Mouse (Mus musculus) T-helper 1 cell (primary cell): ENCODE data around the gene Elmo1.

ENCODE experiments used
- in situ Hi-C: fragments of 300-600 bp; cut with MboI, MseI; formaldehyde crosslinking; loops from one replicate; pipeline ENCODE4 v1.15.1; 2025; ENCODE audit warnings: high pct_unique_total_duplicates

The Elmo1 gene

GRCm38 (mm10) chr13:20516096-20516495 is 425.7 kb downstream of the Elmo1 start:
- in situ Hi-C loops = no loop called here

DNA sequence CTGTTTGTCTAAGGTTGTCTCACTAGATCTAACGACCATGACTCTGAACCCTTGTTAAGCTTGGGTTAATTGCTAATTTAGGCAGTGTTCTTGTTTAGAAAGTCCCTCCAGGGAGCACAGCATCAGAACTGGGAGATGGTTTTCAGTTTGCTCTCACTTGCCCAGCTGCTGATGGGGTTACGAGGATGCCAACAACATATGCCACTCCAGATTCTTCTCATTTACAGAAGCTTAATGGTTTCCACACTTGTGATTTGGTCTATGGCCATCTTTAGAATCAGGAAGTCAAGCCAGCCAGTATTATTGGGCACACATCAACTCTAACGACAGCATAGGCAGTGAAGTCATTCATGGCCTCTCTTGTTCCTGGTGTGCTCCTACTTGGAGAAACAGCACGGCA is 427.3 kb downstream of the Elmo1 start:
- in situ Hi-C loops = no loop called here

- in situ Hi-C loops = no loop called here
Measured at GRCm38 (mm10) chr13:20521492-20521891, 431.1 kb downstream of the Elmo1 start.

DNA sequence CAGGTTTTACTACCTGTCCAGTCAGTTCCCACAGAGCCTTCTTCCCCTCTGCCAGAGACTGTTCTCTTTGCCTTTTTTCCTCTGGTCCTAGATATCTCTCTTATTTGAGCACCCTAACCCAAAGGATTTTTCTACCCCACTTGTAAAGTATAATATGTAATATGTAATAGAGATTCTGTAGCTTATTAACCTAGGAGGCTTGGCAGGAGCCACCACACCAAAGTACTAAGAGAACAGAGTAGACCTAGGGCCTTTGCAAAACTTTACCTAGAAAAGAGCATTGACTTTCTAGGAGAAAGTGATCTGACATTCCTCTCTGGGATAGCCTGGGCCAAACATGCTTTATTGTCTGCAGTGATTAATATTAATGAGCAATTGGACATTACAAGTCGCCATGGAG is 433.3 kb downstream of the Elmo1 start:
- in situ Hi-C loops = no loop called here

DNA sequence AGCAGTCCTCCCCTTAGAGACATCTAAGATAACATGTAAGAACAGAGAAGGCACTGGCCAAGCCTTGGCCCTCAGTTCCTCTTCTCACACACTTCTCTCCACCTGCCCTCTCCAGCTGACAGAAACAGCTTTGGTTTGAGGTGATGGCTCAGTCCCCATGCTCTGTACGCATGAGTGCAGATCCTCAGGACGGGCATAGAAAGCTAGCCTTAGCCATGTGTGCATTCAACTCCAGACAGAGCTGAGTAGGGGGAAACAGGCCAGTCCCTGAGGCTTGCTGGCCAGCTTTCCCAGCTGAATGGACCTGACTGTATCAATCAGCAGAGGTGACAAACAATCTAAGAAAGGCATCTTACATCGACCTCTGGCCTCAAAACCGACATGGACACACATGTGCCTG is 435.4 kb downstream of the Elmo1 start:
- in situ Hi-C loops = no loop called here

DNA sequence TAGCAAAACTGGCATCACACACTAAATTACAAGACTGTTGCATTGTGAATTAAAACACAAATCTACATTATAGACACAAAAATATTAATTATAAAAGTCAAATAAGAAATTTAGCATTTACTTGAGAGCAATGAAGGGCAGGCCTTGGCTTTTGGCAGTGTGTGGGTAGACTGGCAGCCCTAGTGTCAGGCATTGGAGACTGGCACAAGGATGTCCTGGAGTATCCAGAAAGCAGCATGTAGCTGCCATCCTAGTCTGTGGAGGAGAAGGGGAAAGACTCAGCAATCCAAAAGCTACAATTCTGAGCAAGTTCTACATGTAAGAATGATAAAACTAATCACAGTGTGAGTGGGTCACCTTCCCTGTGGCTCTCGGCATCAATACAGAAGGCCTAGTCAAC is 446.7 kb downstream of the Elmo1 start:
- in situ Hi-C loops = no loop called here

DNA sequence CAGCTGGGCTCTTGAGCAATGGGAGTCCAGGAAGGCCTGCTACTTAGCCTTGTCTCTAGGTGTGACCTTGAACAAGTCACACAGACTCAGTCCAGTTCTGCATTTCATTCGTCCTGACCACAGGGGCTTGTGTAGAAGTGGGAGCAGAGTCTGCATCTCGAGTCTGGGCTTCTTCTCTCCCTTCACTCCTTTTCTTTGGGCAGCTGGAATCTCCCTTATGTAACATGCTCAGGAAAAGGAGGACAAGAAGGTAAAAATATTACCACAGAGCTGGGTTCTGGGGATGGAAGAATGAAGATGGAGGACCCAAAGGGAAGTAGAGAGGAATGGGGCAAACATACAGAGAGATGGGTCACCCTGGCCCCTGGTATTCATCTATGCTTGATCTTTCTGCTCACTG is 447.1 kb downstream of the Elmo1 start:
- in situ Hi-C loops = no loop called here

DNA sequence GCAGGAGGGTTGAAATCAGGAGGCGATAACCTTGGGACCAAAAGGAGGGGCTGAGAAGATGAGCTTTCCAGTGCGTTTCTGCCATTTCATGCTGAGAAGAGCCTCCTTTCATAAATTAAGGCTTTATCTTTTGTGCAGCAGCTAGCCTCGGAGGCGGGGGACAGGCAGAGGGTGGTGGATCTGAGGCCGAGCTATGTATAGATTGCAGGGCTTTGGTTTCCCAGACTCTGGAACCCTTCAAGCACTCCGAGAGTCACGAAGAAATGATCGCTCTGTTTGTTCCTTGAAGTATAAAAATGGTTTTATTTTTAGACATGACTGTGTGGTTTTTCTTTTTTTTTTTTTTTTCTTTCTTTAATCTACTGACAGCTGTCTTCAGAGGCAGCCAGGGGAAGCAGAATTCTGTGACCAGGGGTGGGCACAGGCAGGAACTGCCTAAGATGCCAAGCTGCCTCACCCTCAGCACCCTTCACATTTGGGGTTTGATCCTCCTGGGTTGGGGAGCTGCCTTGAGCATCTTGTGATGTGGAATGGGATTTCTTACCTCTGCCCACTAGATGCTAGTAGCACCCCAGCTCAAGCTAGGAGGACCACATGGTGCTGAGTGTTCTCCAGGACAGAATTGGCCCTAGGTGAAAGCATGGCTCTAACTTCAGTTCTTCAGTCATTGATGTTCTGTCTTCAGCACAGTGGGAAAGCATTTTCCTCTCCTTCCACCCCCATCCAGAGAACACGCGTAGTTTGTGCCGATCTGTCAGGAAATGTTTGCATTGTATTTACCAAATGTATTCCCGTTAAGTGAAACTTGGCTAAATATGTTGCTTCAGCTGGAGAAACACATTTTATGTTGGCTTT is 448.0 kb downstream of the Elmo1 start:
- in situ Hi-C loops = no loop called here

GRCm38 (mm10) chr13:20539631-20540030 is 449.2 kb downstream of the Elmo1 start:
- in situ Hi-C loops = no loop called here

DNA sequence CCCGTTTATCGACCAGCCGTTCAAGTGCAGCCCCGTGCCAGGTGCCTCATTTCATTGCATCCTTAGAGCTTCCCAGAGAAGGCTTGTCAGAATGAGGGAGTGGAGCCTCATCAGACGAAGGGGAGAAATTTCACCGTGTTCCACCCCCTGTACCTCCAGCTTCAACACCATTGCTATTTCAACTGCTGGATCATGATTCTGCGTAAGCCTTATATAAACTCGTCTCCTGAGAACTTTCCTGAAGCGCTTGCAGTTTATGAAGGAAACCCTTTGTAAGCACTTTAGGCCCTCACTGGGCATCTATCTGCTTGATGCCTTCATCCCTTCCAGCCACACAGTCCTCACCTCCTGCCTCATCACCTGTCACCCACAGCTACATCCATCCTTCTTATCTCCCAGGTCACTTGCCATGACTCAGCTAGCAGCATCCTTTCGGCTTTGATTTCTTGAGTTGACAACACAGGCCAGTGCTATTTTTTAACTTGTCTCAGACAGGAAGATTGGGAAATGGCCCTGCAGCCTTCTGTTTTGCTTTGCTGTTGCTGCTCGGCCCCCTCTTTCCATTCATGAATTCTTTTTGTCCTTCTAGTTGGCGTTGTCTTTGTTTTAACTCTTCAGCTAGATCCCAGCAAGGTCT is 456.3 kb downstream of the Elmo1 start:
- in situ Hi-C loops = no loop called here

- in situ Hi-C loops = no loop called here
Measured at GRCm38 (mm10) chr13:20549983-20550382, 459.6 kb downstream of the Elmo1 start.

DNA sequence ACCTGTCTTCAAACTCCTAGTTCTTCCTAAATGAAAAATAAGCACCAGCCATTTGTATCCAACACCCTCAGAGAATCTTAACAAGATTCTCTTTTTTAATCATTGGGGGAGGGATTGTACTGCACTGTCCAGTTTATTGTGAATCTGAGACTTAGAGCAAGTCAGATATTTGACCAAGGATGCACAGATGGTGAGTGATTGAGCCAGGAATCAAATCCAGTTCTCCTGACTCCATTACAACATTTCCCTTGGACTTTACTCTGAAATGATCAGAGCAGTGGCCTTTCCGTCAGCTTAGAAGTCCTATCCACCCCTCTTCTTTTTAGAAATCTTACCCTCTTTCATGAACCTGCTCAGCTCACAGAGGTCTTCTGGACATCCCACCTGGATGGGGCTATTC is 461.2 kb downstream of the Elmo1 start:
- in situ Hi-C loops = no loop called here

- in situ Hi-C loops = no loop called here
Measured at GRCm38 (mm10) chr13:20555853-20556452, 465.6 kb downstream of the Elmo1 start.

DNA sequence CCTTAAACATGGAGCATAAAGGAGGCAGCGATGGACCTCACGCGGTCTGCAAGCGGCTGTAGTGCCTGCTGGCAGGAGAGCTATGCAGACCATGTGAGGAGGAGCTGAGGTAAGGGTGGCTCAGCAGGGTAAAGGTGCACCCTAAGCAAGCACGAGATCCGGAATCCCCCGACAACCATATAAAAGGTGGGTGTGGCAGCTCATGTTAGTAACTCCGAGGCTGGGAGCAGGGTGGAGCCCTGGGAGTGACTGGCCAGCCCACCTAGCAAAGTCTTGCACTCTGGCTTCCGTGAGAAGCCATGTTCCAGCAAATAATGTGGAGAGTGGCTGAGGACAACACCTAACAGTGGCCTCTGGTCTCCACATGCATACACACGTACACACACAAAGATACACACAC is 466.3 kb downstream of the Elmo1 start:
- in situ Hi-C loops = no loop called here

DNA sequence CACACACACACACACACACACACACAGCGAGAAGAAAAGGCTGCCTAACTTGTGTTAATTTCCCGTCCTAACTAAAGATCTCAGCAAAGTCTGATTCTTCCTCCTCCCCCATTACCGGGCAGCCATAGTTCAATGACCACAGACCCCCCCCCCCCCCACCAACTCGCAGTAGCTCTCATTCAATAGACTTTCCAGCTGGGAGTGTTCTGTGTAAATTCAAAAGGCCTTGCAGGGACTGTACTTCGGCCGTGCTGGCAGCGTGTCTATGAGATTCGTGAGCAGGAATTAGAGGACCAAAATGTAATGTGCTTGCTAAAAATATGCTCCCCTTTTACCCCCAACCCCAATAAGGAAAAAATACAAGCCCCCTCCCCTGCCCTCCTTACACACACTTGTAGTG is 466.8 kb downstream of the Elmo1 start:
- in situ Hi-C loops = no loop called here

GRCm38 (mm10) chr13:20558376-20558775 is 468.0 kb downstream of the Elmo1 start:
- in situ Hi-C loops = no loop called here

- in situ Hi-C loops = no loop called here
Measured at GRCm38 (mm10) chr13:20564414-20564813, 474.0 kb downstream of the Elmo1 start.

- in situ Hi-C loops = no loop called here
Measured at GRCm38 (mm10) chr13:20575186-20575585, 484.8 kb downstream of the Elmo1 start.

- in situ Hi-C loops = no loop called here
Measured at GRCm38 (mm10) chr13:20585868-20586267, 495.5 kb downstream of the Elmo1 start.

- in situ Hi-C loops = no loop called here
Measured at GRCm38 (mm10) chr13:20586462-20586861, 496.1 kb downstream of the Elmo1 start.

DNA sequence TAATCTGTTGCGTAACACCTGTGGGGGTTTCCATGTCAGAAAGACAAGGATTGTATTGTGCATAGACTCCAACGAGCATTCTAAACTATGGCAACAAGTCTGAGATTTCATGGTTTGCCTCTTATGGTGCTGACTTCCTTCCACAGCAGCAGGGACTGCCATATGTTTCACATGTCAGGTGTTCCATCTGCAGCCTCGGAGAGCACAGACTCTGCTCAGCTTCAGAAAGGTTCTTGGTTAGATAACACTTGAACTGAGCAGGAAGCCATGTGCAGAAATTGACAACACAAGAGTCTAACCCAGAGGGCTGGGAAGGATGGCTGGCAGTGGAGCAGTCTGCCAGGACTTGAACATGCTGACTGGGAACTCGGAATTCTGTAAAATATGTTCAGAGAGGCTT is 500.6 kb downstream of the Elmo1 start:
- in situ Hi-C loops = no loop called here

GRCm38 (mm10) chr13:20597307-20597706 is 506.9 kb downstream of the Elmo1 start:
- in situ Hi-C loops = no loop called here

DNA sequence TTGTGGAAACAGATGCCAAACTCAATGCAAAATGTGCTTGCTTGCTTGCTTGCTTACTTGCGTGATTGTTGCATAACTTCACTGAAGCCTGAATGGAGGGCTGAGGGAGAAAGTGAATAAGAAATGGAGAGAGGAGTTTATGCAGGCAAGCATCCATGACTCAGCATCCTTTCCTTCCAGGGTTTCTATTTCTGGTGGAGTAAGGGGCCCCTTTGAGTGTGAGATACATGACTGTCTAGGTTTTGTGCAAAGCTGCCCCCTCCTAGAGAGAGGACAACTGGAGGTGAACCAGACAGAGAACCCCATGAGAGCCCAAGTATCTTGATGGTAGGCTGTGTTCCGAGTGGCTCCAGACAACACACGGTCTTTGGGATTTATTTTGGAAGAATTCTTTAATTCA is 508.2 kb downstream of the Elmo1 start:
- in situ Hi-C loops = no loop called here
